Mouse (Mus musculus): ENCODE results near the gene Olfr1426.
"Not testable (repeated sequence)": the region's sequence is repeated elsewhere in the genome, so short reads cannot be mapped to it uniquely, and the experiment has no call there.

Olfr1426 gene

GRCm38 (mm10) chr19:12091913-12092312 is at the start of gene Olfr1426:
Gene Olfr1426, minus strand, starts transcription at chr19:12092013.
- no peak for DNase-seq (ENCODE audit: low read depth, low spot score)

- peak; percentile 75 for DNase-seq (ENCODE audit: low read depth, low spot score)
These were observed 42.5 kb upstream of the Olfr1426 start for GRCm38 (mm10) chr19:12134289-12134688.

DNA sequence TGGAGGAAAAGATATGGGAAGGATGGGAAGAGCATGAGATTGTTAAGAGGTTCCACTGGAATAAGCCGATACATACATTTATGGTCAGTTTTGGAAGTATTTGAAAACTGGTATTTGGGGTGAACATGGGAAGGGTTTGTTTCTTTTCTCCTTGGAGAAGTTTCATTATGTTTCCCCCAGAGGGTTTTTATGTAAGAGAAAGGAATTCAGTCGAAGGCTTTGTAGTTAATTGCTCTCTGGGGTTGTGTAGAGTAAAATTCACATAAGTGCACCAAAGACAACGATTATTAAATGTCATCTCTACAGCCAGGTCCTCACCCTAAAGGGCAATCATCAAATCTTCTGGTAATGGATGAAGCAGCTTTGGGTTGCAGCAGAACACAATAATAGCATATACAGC is 31.3 kb upstream of the Olfr1426 start, which contains the start of gene Olfr76:
TSS of gene Olfr76 (minus strand) at position 101 of the 400 bp plus-strand sequence.
- DNase-seq (ENCODE audit: low read depth, low spot score) = no peak

- peak; percentile 5 for DNase-seq (ENCODE audit: low read depth, low spot score)
These were observed 24.7 kb upstream of the Olfr1426 start for GRCm38 (mm10) chr19:12116464-12116863.

GRCm38 (mm10) chr19:12115797-12116196 is 24.0 kb upstream of the Olfr1426 start, which contains the start of gene Olfr1428:
Gene Olfr1428, minus strand, starts transcription at chr19:12115897.
- DNase-seq (ENCODE audit: low read depth, low spot score) = no peak

DNA sequence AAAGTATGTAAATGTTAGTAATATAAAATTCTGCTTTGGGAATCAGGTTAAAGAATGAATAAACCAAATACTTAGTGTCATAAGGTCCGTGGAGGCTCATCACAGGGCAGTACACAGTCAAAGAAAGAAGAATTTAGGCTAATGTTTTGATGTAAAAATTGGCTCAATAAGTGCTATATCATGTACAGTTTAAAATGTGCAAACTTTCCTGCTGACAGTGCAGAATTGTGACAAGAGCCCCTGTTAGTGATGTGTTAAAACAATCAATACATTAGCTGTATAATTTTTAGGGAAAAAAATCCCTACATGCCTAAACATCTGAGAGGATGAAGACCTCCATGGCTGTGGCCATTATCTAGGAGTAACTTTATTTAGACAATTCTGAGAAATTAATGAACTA is 22.0 kb upstream of the Olfr1426 start:
- no peak for DNase-seq (ENCODE audit: low read depth, low spot score)

- no peak for DNase-seq (ENCODE audit: low read depth, low spot score)
These were observed 12.7 kb upstream of the Olfr1426 start for GRCm38 (mm10) chr19:12104541-12104940.

GRCm38 (mm10) chr19:12103234-12103633 is 11.4 kb upstream of the Olfr1426 start, which contains the start of gene Olfr1427:
Gene Olfr1427, minus strand, starts transcription at chr19:12103334.
- DNase-seq (ENCODE audit: low read depth, low spot score) = no peak

GRCm38 (mm10) chr19:12077631-12078030 is 14.2 kb downstream of the Olfr1426 start, which contains the start of gene Olfr1425:
Gene Olfr1425, minus strand, starts transcription at chr19:12077731.
- not testable (repeated sequence) for DNase-seq (ENCODE audit: low read depth, low spot score)

DNA sequence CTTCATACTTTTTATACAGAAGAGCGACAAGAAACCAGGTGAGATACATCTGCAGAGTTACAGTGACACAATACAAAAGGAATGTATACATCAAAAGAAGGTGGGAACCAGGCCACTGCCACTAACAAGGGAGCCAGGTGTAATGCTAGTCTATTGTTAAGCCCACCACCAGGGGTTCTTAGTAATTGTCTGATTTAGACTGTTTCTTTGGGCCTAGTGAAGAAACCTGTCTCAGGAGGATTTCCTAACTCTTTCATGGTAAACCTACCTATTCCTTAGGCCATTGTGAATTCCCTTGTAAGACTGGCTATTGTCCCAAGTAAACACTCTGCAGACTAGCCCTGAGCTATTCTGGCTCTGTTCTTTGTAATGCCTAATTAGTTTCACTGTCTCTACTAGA is 22.3 kb downstream of the Olfr1426 start:
- DNase-seq (ENCODE audit: low read depth, low spot score) = not testable (repeated sequence)

- DNase-seq (ENCODE audit: low read depth, low spot score) = not testable (repeated sequence)
These were observed 24.0 kb downstream of the Olfr1426 start for GRCm38 (mm10) chr19:12067806-12068205.

GRCm38 (mm10) chr19:12062582-12062981 is 29.2 kb downstream of the Olfr1426 start, which contains the start of gene Olfr1424:
Gene Olfr1424, minus strand, starts transcription at chr19:12062682.
- DNase-seq (ENCODE audit: low read depth, low spot score) = not testable (repeated sequence)

DNA sequence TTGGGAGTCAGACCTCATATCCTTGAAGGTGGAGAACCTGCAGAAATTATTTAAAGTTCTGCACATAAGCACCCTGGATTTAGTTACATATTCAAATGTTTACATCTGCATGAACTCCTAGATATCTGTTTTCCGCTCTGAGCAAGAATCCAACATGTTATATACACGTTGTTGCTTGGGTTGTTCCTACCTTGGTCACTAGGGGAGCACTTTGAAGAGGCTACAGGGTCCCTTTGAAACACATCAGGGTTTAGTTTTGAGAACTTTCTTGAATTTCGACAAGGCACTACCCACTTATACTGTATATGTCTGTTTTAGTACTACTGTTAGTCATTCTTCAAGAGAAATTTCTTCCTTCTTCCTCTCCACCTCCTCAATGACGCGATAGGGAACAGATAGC is 48.6 kb downstream of the Olfr1426 start:
- no peak for DNase-seq (ENCODE audit: low read depth, low spot score)

- no peak for DNase-seq (ENCODE audit: low read depth, low spot score)
These were observed 50.6 kb downstream of the Olfr1426 start, which contains the start of gene Olfr1423 for GRCm38 (mm10) chr19:12041217-12041616. Gene Olfr1423, minus strand, starts transcription at chr19:12041317.

DNA sequence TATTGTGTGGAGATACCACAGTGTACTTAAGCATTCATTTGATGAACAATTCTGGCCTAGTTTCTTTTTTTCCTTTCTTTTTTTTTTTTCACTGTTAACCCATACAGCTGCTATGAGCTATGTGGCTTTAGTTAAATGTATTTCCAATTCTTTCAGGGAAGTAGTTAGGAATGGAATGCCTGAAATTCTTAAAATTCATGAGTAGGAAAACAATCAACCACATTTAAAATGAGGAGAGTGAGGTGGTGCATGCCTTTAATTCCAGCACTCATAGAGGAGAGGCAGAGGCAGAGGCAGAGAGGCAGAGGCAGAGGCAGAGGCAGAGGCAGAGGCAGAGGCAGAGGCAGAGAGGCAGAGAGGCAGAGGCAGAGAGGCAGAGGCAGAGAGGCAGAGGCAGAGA is 54.1 kb downstream of the Olfr1426 start:
- peak; percentile 63 for DNase-seq (ENCODE audit: low read depth, low spot score)
